Mouse (Mus musculus) hindbrain, embryonic 15.5 days (tissue): ENCODE measurements around the gene Etnppl. TPM values are rescaled to one million over a fixed set of nuclear protein-coding genes. Genes with fewer than 3 reads are reported as not detected.

Experiments
- ATAC-seq: fragments of 200-750 bp; cut with Nextera tagmentation; 2 replicates; pipeline ENCODE4 v1.8.0; 2017; ENCODE audit warnings: low read depth, moderate number of reproducible peaks, moderate TSS enrichment; ENCODE audit not compliant: low FRiP score
- H3K27ac ChIP-seq: fragments of 300-500 bp; sonication (generic); replicated peaks from 2 replicates; pipeline ENCODE4 v1.5.1; 2015; ENCODE audit warnings: mild to moderate bottlenecking, inconsistent platforms
- H3K27me3 ChIP-seq: fragments of 300-500 bp; sonication (generic); 2 replicates; pipeline ENCODE4 v1.6.1; 2015; ENCODE audit warnings: control low read depth, inconsistent platforms
- H3K36me3 ChIP-seq: fragments of 300-500 bp; sonication (generic); 2 replicates; pipeline ENCODE4 v1.6.1; 2015; ENCODE audit warnings: control low read depth, inconsistent platforms
- H3K4me1 ChIP-seq: fragments of 300-500 bp; sonication (generic); replicated peaks from 2 replicates; pipeline ENCODE4 v1.6.1; 2015; ENCODE audit warnings: control low read depth, inconsistent platforms
- H3K4me2 ChIP-seq: fragments of 300-500 bp; sonication (generic); 2 replicates; pipeline ENCODE4 v1.6.1; 2015; ENCODE audit warnings: moderate library complexity, mild to moderate bottlenecking, inconsistent platforms
- H3K4me3 ChIP-seq: fragments of 300-500 bp; sonication (generic); 2 replicates; pipeline ENCODE4 v1.5.1; 2015; ENCODE audit warnings: mild to moderate bottlenecking, inconsistent platforms
- H3K9ac ChIP-seq: fragments of 300-500 bp; sonication (generic); 2 replicates; pipeline ENCODE4 v1.6.1; 2015; ENCODE audit warnings: inconsistent platforms
- H3K9me3 ChIP-seq: fragments of 300-500 bp; sonication (generic); 2 replicates; pipeline ENCODE4 v1.6.1; 2016; ENCODE audit warnings: control low read depth, inconsistent platforms
- WGBS: fragments of 180-500 bp; shearing (Covaris S2); methylation state at CpG from one replicate; pipeline ENCODE4 v1.1.7; 2015; 5-methylcytosine and 5-hydroxymethylcytosine counted together
- polyA plus RNA-seq: library from polyadenylated mRNA; unstranded; fragments of >200 nt; fragmentation: Nextera tagmentation; extraction: Ambion mirVana; gene quantifications from 2 replicates; pipeline ENCODE4 v1.2.1, GENCODE M21; 2015

Etnppl gene
- polyA plus RNA-seq, 1 experiment from 2014 or later, result not detected

DNA sequence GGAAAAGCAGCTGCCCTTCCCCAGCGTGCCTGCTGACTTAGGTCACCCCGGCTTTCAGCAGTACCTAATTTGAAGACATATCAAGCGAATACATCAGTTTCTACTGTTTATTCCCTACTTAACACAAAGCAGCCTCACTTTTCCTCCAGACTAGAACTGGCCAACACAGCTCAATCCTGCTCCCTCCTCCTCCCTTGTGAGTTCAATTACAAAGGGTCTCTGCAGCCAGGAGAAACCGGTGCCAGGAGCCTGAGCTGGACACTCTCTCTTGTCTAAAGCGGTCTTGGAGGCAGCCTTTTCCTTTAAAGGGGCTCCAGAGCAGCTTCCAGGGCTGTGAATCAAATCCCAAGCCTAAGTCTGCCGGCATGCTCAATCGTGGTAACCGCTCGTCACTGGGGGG is 64.9 kb downstream of the Etnppl start:
- H3K36me3 ChIP-seq, result no peaks in the 10 kb centered on the region
- no peak overlapping the region for H3K9ac ChIP-seq
- no peaks in the 10 kb centered on the region for H3K4me1 ChIP-seq
- 86% methylated on average over 9 of the region's 9 CpGs for WGBS
- H3K4me3 ChIP-seq, result no peak overlapping the region
- no peaks in the 10 kb centered on the region for H3K27me3 ChIP-seq
- H3K27ac ChIP-seq, result no peak overlapping the region
- no peak for ATAC-seq
- H3K9me3 ChIP-seq, result no peaks in the 10 kb centered on the region
- H3K4me2 ChIP-seq, result no peak overlapping the region

DNA sequence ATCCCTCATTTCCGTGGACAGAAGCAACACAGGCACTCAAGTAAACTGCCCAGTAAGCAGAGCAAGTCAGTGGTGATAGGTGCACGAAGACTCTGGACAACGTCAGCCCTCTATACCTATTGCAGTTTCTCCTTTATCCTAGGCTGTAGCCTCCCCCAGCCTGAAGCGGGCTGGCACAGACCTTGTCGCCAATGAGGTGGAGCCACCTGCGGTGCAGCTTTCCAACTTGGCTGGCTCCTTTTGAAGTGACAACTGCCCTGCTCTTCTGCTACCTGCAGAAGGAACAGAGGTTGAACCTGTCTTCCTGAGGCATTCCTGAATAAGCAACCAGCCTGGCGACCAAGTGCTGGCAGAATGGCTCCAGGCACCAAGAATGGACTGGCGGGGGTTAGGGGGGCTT is 66.6 kb downstream of the Etnppl start:
- WGBS, result 79% methylated on average over 8 of the region's 8 CpGs

DNA sequence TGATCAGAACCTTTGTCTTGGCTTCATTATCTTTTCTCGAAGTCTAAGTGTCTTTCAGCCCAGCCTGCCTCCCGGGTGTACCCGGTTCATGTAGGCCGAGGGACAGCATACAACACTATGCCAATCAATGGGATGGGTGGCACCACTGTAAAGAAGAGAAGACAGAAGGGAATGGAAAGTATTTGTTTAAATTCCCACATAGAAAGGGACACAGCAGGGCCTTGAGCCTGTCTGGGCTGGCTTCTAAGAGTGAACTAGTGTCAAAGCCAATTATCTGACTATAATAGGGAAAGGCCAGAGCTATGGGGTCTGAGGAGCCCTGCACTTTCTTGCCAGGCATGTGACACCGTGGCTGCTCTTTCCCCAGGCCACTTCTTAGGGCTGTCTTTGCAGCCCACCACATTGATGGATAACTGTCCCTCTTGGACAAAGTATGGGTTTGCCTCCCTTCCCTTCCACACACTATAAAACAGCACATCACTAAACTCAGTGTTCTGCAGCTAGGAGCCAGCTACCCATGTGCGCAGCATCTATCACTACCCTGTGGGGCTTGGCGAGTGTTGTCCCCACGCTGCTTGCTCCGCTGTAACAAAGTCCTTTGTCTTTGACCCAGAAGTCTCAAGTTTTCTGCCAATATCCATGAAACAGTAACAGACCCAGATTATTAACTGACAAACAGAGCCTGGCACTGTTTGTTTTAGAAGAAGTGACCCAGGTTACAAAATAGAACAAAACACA is 67.2 kb downstream of the Etnppl start:
- no peak; the same call in 1 of the 2 replicates for ATAC-seq
- Histone ChIP-seq H3K9ac (no peak overlapping the region), H3K4me3 (no peak overlapping the region), H3K27me3 (no peaks in the 10 kb centered on the region), H3K36me3 (no peaks in the 10 kb centered on the region), H3K4me2 (no peak overlapping the region), H3K9me3 (no peaks in the 10 kb centered on the region), H3K4me1 (no peaks in the 10 kb centered on the region; the same call in 1 of the 2 replicates), H3K27ac (no peak overlapping the region)
- 69% methylated on average over 9 of the region's 9 CpGs for WGBS

More for the DNA sequence above, 66.6 kb downstream of the Etnppl start:
- Histone ChIP-seq H3K9ac (no peak overlapping the region), H3K4me2 (no peak overlapping the region), H3K36me3 (no peaks in the 10 kb centered on the region), H3K4me1 (no peaks in the 10 kb centered on the region), H3K9me3 (no peaks in the 10 kb centered on the region), H3K27ac (no peak overlapping the region), H3K4me3 (no peak overlapping the region), H3K27me3 (no peaks in the 10 kb centered on the region)
- no peak for ATAC-seq

DNA sequence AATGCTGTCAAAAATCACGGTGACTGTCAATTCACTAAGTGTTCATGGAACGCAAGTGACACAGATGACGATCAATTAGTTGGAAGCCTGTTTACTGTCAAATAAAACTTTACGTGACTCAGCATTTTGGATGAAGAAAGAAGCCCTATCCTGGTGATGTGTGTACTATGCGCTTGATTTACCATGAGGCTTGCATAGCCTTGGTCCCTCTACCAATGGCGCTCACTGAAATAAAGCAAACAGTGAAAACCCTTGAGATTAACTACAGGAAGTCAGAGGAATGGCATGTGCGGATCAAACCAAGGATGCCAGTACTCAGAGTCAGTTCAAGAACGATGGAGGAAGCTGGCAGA is 67.7 kb downstream of the Etnppl start:
- H3K9ac ChIP-seq, result no peak overlapping the region
- no peaks in the 10 kb centered on the region for H3K9me3 ChIP-seq
- H3K27ac ChIP-seq, result no peak overlapping the region
- H3K4me3 ChIP-seq, result no peak overlapping the region
- no peak for ATAC-seq
- H3K36me3 ChIP-seq, result no peaks in the 10 kb centered on the region
- no peak overlapping the region for H3K4me2 ChIP-seq
- no peaks in the 10 kb centered on the region for H3K27me3 ChIP-seq
- no peaks in the 10 kb centered on the region; the same call in 1 of the 2 replicates for H3K4me1 ChIP-seq
- WGBS, result 91% methylated on average over 8 of the region's 8 CpGs

DNA sequence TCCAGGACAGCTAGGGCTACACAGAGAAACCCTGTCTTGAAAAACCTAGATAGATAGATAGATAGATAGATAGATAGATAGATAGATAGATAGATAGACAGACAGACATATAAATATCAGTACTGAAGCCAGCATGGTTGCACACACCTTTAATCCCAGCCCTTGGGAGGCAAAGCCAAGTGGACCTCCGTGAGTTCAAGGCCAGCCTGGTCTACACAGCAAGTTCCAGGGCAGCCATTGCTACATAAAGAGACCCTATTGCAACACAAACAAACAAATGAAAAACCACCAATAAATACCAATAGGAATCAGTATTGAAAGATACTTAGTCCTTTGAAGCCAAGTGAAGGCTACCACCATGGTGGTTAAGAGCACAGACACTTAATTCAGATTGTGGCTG is 69.8 kb downstream of the Etnppl start:
- Histone ChIP-seq H3K4me1 (peaks cover 6% of the 10 kb centered on the region), H3K4me2 (no peak overlapping the region), H3K36me3 (no peaks in the 10 kb centered on the region), H3K4me3 (no peak overlapping the region), H3K27me3 (no peaks in the 10 kb centered on the region), H3K9me3 (no peaks in the 10 kb centered on the region), H3K9ac (no peak overlapping the region), H3K27ac (no peak overlapping the region)
- ATAC-seq, result no peak
- WGBS, result 89% methylated on average over 1 of the region's 1 CpGs

Other genes starting within 250 kb of the Etnppl start
- gene Ostc, start 92.0 kb downstream of the Etnppl start, polyA plus RNA-seq, result 192 and 206 TPM in 2 replicates
- gene Rpl34, start 113.0 kb downstream of the Etnppl start, polyA plus RNA-seq, result 511 and 568 TPM in 2 replicates